Comparison of ENCODE assay signal across 8 mouse cellular contexts in genomic region chr16:31352996-31353395, GRCm38 (mm10). TPM values are rescaled to one million over a fixed set of nuclear protein-coding genes. Genes with fewer than 3 reads are reported as not detected.
A peak's percentile ranks its signal among the peaks of the same experiment; 100 is the strongest.
DNase-seq lines count a peak whose midpoint lies in the region; ATAC-seq lines count a peak whose summit lies in the region.

No protein-coding gene starts in this region.

- no peak for ATAC-seq in activated CD4-positive, CD25-positive, alpha-beta regulatory T cell, adult 4 months

- intact Hi-C loops in left cerebral cortex, postnatal 14 days (cut with DNase I): loop anchor here (5.0 to 10.0 kb wide), 3 partner anchors 278 to 988 kb away; no protein-coding TSS in a partner anchor
- intact Hi-C loops in left cerebral cortex, postnatal 4 days (cut with DNase I): loop anchor here (10.0 kb wide), 2 partner anchors 258 to 758 kb away; partner anchors contain the start of gene Fam43a

- DNase-seq in adrenal gland, postnatal 10 days: peak; percentile 18
- DNase-seq in adrenal gland, postnatal 4 days (ENCODE audit: low spot score in 2 of 2): no peak
- DNase-seq in left cerebral cortex, postnatal 14 days (ENCODE audit: low spot score in 2 of 2): peak; percentile 28 to 39
- DNase-seq in left cerebral cortex, postnatal 4 days: no peak
- DNase-seq in embryo, embryonic 10.5 days (ENCODE audit: low spot score): peak; percentile 59
- DNase-seq in lung, postnatal 36 days: peak; percentile 61
- DNase-seq in right cerebral cortex, postnatal 36 days (ENCODE audit: low spot score in 2 of 2): no peak

RNA-seq across cellular contexts. Expression of gene Apod, which starts 38.4 kb away (rescaled TPM):
- 1 to 10 TPM; 2.6 to 4.0 TPM for total RNA-seq in adrenal gland, postnatal 10 days (2021)
- total RNA-seq in adrenal gland, postnatal 4 days (2021): 1 to 10 TPM; 1.8 to 2.1 TPM
- 10 to 100 TPM; 61.1 to 71.1 TPM for total RNA-seq in left cerebral cortex, postnatal 14 days (2021)
- total RNA-seq in left cerebral cortex, postnatal 4 days (2021): 10 to 100 TPM; 30.6 to 35.9 TPM
- polyA plus RNA-seq in activated CD4-positive, CD25-positive, alpha-beta regulatory T cell, adult 4 months (2017; shearing (Covaris generic)): not detected

Comparison
In these comparisons a context has a peak if more than half of its experiments do, and no peak if none do; other contexts are left out.
1. DNase-seq: peak in adrenal gland, postnatal 10 days (single experiment), left cerebral cortex, postnatal 14 days (2 of 2), embryo, embryonic 10.5 days (single experiment) and lung, postnatal 36 days (single experiment); none in adrenal gland, postnatal 4 days (0 of 2), left cerebral cortex, postnatal 4 days (single experiment) and right cerebral cortex, postnatal 36 days (0 of 2).
2. RNA of gene Apod, which starts 38.4 kb away (total RNA-seq): 61.1 to 71.1 TPM in left cerebral cortex, postnatal 14 days and 30.6 to 35.9 TPM in left cerebral cortex, postnatal 4 days; 2.6 to 4.0 TPM in adrenal gland, postnatal 10 days and 1.8 to 2.1 TPM in adrenal gland, postnatal 4 days; every median in the first group is over 4 times any median in the second.